Mouse (Mus musculus) spleen, adult 2 months (tissue): ENCODE data around the gene Stt3a. TPM values are rescaled to one million over a fixed set of nuclear protein-coding genes. Genes with fewer than 3 reads are reported as not detected.

ENCODE experiments used
- DNase-seq, 2 experiments: peaks; one replicate each; pipeline versions ENCODE4 v3.0.0 to v3.0.0-alpha.2; 2012 to 2021; ENCODE audit warnings: low spot score in 2 of 2, low read depth in 1 of 2
- H3K27ac ChIP-seq: fragments of 200-500 bp; 2 replicates; pipeline ENCODE4 v1.5.1; 2012; ENCODE audit warnings: low read length, inconsistent platforms; ENCODE audit not compliant: insufficient read depth
- H3K27me3 ChIP-seq: fragments of 200-500 bp; 2 replicates; pipeline ENCODE4 v1.6.1; 2012; ENCODE audit warnings: mild to moderate bottlenecking, moderate library complexity, low read length, inconsistent platforms; ENCODE audit not compliant: control insufficient read depth, insufficient read depth
- H3K36me3 ChIP-seq: fragments of 200-500 bp; 2 replicates; pipeline ENCODE4 v1.6.1; 2012; ENCODE audit warnings: mild to moderate bottlenecking, low read length, inconsistent platforms; ENCODE audit not compliant: control insufficient read depth, insufficient read depth
- H3K4me1 ChIP-seq: fragments of 200-500 bp; 2 replicates; pipeline ENCODE4 v1.6.1; 2011; ENCODE audit warnings: inconsistent platforms; ENCODE audit not compliant: control insufficient read depth, insufficient read depth, insufficient read length
- H3K4me3 ChIP-seq: fragments of 200-500 bp; 2 replicates; pipeline ENCODE4 v1.5.1; 2011; ENCODE audit warnings: mild to moderate bottlenecking, inconsistent platforms; ENCODE audit not compliant: insufficient read depth, insufficient read length; ENCODE audit errors: extremely low read depth
- CTCF ChIP-seq: fragments of 200-500 bp; IDR thresholded peaks from 2 replicates; pipeline ENCODE4 v1.5.1; 2011; ENCODE audit warnings: mild to moderate bottlenecking, inconsistent platforms; ENCODE audit not compliant: insufficient read depth, insufficient read length, insufficient replicate concordance; ENCODE audit errors: extremely low read depth
- POLR2A ChIP-seq: fragments of 200-500 bp; IDR thresholded peaks from 2 replicates; pipeline ENCODE4 v1.6.1; 2011; ENCODE audit warnings: low read depth, low read length, inconsistent platforms
- WGBS: fragments of 180-500 bp; shearing (Covaris S2); methylation state at CpG from one replicate; pipeline ENCODE4 v1.1.7; 2018; 5-methylcytosine and 5-hydroxymethylcytosine counted together
- polyA plus RNA-seq: library from polyadenylated mRNA; depleted of rRNA; stranded (reverse); fragments of >200 nt; gene quantifications from 2 replicates; pipeline ENCODE4 v1.2.3, GENCODE M21; 2012; rRNA removed

The Stt3a gene
- polyA plus RNA-seq = 91.7 and 110 TPM in 2 replicates

- TF ChIP-seq CTCF = no peak
- peak; percentile 72 for TF ChIP-seq POLR2A
- H3K36me3 ChIP-seq = peaks cover 5% of the 10 kb centered on the region
- H3K27ac ChIP-seq = peak within 1 kb of the TSS; percentile 92
- H3K4me1 ChIP-seq = no peaks in the 10 kb centered on the region
- peak; percentile 95 to 100 for DNase-seq
- H3K27me3 ChIP-seq = no peaks in the 10 kb centered on the region
- under 1% methylated on average over 60 of the region's 60 CpGs for WGBS
- H3K4me3 ChIP-seq = peak within 1 kb of the TSS; percentile 75
Observed at GRCm38 (mm10) chr9:36767203-36768143, at the start of gene Stt3a. TSS of gene Stt3a (minus strand) at chr9:36767679.

GRCm38 (mm10) chr9:36814486-36814885 is 47.0 kb upstream of the Stt3a start:
- Histone ChIP-seq H3K36me3 (no peaks in the 10 kb centered on the region), H3K27ac (no peak overlapping the region), H3K27me3 (no peaks in the 10 kb centered on the region), H3K4me1 (no peaks in the 10 kb centered on the region), H3K4me3 (no peak overlapping the region)
- no peak for TF ChIP-seq POLR2A
- no peak for TF ChIP-seq CTCF
- no peak for DNase-seq
- 67% methylated on average over 3 of the region's 3 CpGs for WGBS

GRCm38 (mm10) chr9:36808126-36808785 is 40.8 kb upstream of the Stt3a start:
- DNase-seq = no peak
- Histone ChIP-seq H3K4me1 (no peaks in the 10 kb centered on the region), H3K4me3 (no peak overlapping the region), H3K27ac (no peak overlapping the region), H3K27me3 (no peaks in the 10 kb centered on the region), H3K36me3 (no peaks in the 10 kb centered on the region)
- TF ChIP-seq POLR2A (no peak), CTCF (no peak)
- WGBS = 87% methylated on average over 5 of the region's 5 CpGs

GRCm38 (mm10) chr9:36805256-36805975 is 37.9 kb upstream of the Stt3a start:
- 98% methylated on average over 3 of the region's 3 CpGs for WGBS
- no peak overlapping the region for H3K27ac ChIP-seq
- no peaks in the 10 kb centered on the region for H3K27me3 ChIP-seq
- H3K4me1 ChIP-seq = no peaks in the 10 kb centered on the region
- H3K36me3 ChIP-seq = no peaks in the 10 kb centered on the region
- no peak for TF ChIP-seq POLR2A
- TF ChIP-seq CTCF = no peak
- DNase-seq = no peak
- no peak overlapping the region for H3K4me3 ChIP-seq

- Histone ChIP-seq H3K4me3 (no peak overlapping the region), H3K27ac (no peak overlapping the region), H3K27me3 (0 out of 2 replicates have a peak, but pooled peaks cover 1% of the 10 kb centered on the region), H3K4me1 (no peaks in the 10 kb centered on the region), H3K36me3 (no peaks in the 10 kb centered on the region)
- WGBS = 87% methylated on average over 3 of the region's 3 CpGs
- TF ChIP-seq POLR2A (no peak), CTCF (no peak)
- DNase-seq = no peak
Observed at GRCm38 (mm10) chr9:36803926-36804325, 36.4 kb upstream of the Stt3a start.

- 0 out of 2 replicates have a peak, but pooled peaks cover 1% of the 10 kb centered on the region for H3K27me3 ChIP-seq
- no peaks in the 10 kb centered on the region for H3K4me1 ChIP-seq
- WGBS = 80% methylated on average over 6 of the region's 6 CpGs
- no peak overlapping the region for H3K27ac ChIP-seq
- no peaks in the 10 kb centered on the region for H3K36me3 ChIP-seq
- no peak overlapping the region for H3K4me3 ChIP-seq
- TF ChIP-seq CTCF = no peak
- no peak for TF ChIP-seq POLR2A
- no peak for DNase-seq
Observed at GRCm38 (mm10) chr9:36803386-36803785, 35.9 kb upstream of the Stt3a start.
